In genomic region chr11:96354376-96354775, GRCm38 (mm10) we compare ENCODE assay signal across 10 mouse cellular contexts. TPM values are rescaled to one million over a fixed set of nuclear protein-coding genes. Genes with fewer than 3 reads are reported as not detected.
A peak's percentile ranks its signal among the peaks of the same experiment; 100 is the strongest.
DNase-seq lines count a peak whose midpoint lies in the region; ATAC-seq and TF ChIP-seq lines count a peak whose summit lies in the region.
"Had no signal": no experiment of that assay in that cellular context is flagged by ENCODE, and none has a peak within 500 bp of the region (broad histone marks: within the 10 kb centered on the region; RNA-seq: fewer than 3 reads in every experiment).

No protein-coding gene starts in this region.

- peaks cover 45% of the 10 kb centered on the region for H3K4me1 ChIP-seq in heart, embryonic 10.5 days
- H3K4me1 ChIP-seq in embryonic facial prominence, embryonic 12.5 days = no peaks in the 10 kb centered on the region
- H3K4me1 ChIP-seq in intestine, postnatal 0 days (replicated peaks; ENCODE audit: control insufficient read depth, insufficient read depth, low read length) = 0 out of 2 replicates have a peak, but pooled peaks cover 3% of the 10 kb centered on the region

- H3K9me3 ChIP-seq in heart, embryonic 10.5 days = no peaks in the 10 kb centered on the region
- H3K9me3 ChIP-seq in embryonic facial prominence, embryonic 12.5 days = no peaks in the 10 kb centered on the region
- H3K9me3 ChIP-seq in intestine, postnatal 0 days (ENCODE audit: control insufficient read depth) = no peaks in the 10 kb centered on the region
- H3K9me3 ChIP-seq: G1E had no signal

- no peak for DNase-seq in heart, embryonic 10.5 days (ENCODE audit: low spot score)
- no peak for DNase-seq in heart, postnatal 25 days (ENCODE audit: low spot score)
- DNase-seq in lung, postnatal 10 days = peak; percentile 65
- DNase-seq in frontal cortex, postnatal 36 days (ENCODE audit: low spot score in 2 of 2) = no peak
- DNase-seq in left cerebral cortex, adult 2 months (ENCODE audit: extremely low spot score in 1 of 2, low spot score in 2 of 2) = no peak
- DNase-seq in gastrocnemius, postnatal 10 days = no peak

- H3K27me3 ChIP-seq in heart, embryonic 10.5 days (ENCODE audit: insufficient read depth, poor library complexity, severe bottlenecking) = peaks cover 87% of the 10 kb centered on the region
- peaks cover 84% of the 10 kb centered on the region for H3K27me3 ChIP-seq in embryonic facial prominence, embryonic 12.5 days
- H3K27me3 ChIP-seq in intestine, postnatal 0 days (replicated peaks; ENCODE audit: control insufficient read depth, insufficient read depth, low read length) = peaks cover 24% of the 10 kb centered on the region

- peak overlapping the region; percentile 95 for H3K27ac ChIP-seq in heart, embryonic 10.5 days
- no peak overlapping the region for H3K27ac ChIP-seq in embryonic facial prominence, embryonic 12.5 days
- peak overlapping the region; percentile 41; the same call in 1 of the 2 replicates for H3K27ac ChIP-seq in intestine, postnatal 0 days (ENCODE audit: low read depth, low read length)
- no peak overlapping the region for H3K27ac ChIP-seq in left cerebral cortex, adult 2 months

- ATAC-seq in embryonic facial prominence, embryonic 12.5 days (ENCODE audit: insufficient number of reproducible peaks, insufficient read depth, low FRiP score, low TSS enrichment) = no peak
- no peak for ATAC-seq in intestine, postnatal 0 days

- H3K4me3 ChIP-seq in heart, embryonic 10.5 days = peak overlapping the region; percentile 78
- H3K4me3 ChIP-seq in embryonic facial prominence, embryonic 12.5 days = peak overlapping the region; percentile 23
- peak overlapping the region; percentile 58 for H3K4me3 ChIP-seq in intestine, postnatal 0 days (ENCODE audit: low read depth, low read length)
- H3K4me3 ChIP-seq in left cerebral cortex, adult 2 months = no peak overlapping the region

- intact Hi-C loops in heart, postnatal 25 days (cut with DNase I) = loop anchor here (5.0 kb wide), 1 partner anchor 37 kb away; the partner anchor contains the start of gene Hoxb4
- intact Hi-C loops in left cerebral cortex, adult 2 months (cut with DNase I) = loop anchor here (5.0 kb wide), 2 partner anchors 37 to 342 kb away; partner anchors contain the start of gene Hoxb4

- H3K9ac ChIP-seq in embryonic facial prominence, embryonic 12.5 days = peak overlapping the region; percentile 50; the same call in 1 of the 2 replicates
- peak overlapping the region; percentile 84 for H3K9ac ChIP-seq in intestine, postnatal 0 days (ENCODE audit: low read depth, low read length)

- no peak for TF ChIP-seq CTCF in intestine, postnatal 0 days (IDR thresholded peaks at IDR 0.05; ENCODE audit: low read depth)
- no peak for TF ChIP-seq CTCF in left cerebral cortex, adult 2 months (IDR thresholded peaks at IDR 0.05)

- H3K4me2 ChIP-seq in embryonic facial prominence, embryonic 12.5 days (replicated peaks) = peak overlapping the region; percentile 42
- peak overlapping the region; percentile 63 for H3K4me2 ChIP-seq in intestine, postnatal 0 days (replicated peaks; ENCODE audit: low read depth)

- H3K36me3 ChIP-seq in heart, embryonic 10.5 days = no peaks in the 10 kb centered on the region
- H3K36me3 ChIP-seq in embryonic facial prominence, embryonic 12.5 days = no peaks in the 10 kb centered on the region
- no peaks in the 10 kb centered on the region for H3K36me3 ChIP-seq in intestine, postnatal 0 days (ENCODE audit: control insufficient read depth, insufficient read depth)
- H3K36me3 ChIP-seq: G1E had no signal

- WGBS in heart, embryonic 10.5 days = 1% methylated on average over 25 of the region's 25 CpGs
- WGBS in embryonic facial prominence, embryonic 12.5 days = 1% methylated on average over 25 of the region's 25 CpGs
- WGBS in intestine, postnatal 0 days = 10% methylated on average over 25 of the region's 25 CpGs

RNA-seq across cellular contexts. Expression of gene Hoxb2, which starts 4.1 kb away (rescaled TPM):
- polyA plus RNA-seq in heart, embryonic 10.5 days (2016; fragmentation: Nextera tagmentation; extraction: Ambion mirVana) = 5.7 and 27.6 TPM in 2 replicates
- 1 to 10 TPM in 1 of 2 experiments, under 1 TPM in 1; 0.81 to 1.3 TPM for total RNA-seq in heart, postnatal 25 days (2021)
- 3.9 and 6.5 TPM in 2 replicates for polyA plus RNA-seq in embryonic facial prominence, embryonic 12.5 days (2016; fragmentation: Nextera tagmentation; extraction: Ambion mirVana)
- polyA plus RNA-seq in intestine, postnatal 0 days (2015; fragmentation: Nextera tagmentation; extraction: Ambion mirVana) = 8.4 and 9.4 TPM in 2 replicates
- not detected for total RNA-seq in left cerebral cortex, adult 2 months (2021)
- total RNA-seq in gastrocnemius, postnatal 10 days (2021) = 1 to 10 TPM in 1 of 2 experiments, under 1 TPM in 1; 0.66 to 1.3 TPM
- polyA plus RNA-seq: G1E had no signal

RNA-seq across cellular contexts. Expression of gene Hoxb1, which starts 11.2 kb away (rescaled TPM):
- 0.20 and 3.3 TPM in 2 replicates for polyA plus RNA-seq in heart, embryonic 10.5 days (2016; fragmentation: Nextera tagmentation; extraction: Ambion mirVana)
- not detected for total RNA-seq in heart, postnatal 25 days (2021)
- 0.08 and 0.18 TPM in 2 replicates for polyA plus RNA-seq in embryonic facial prominence, embryonic 12.5 days (2016; fragmentation: Nextera tagmentation; extraction: Ambion mirVana)
- not detected in 2 replicates for polyA plus RNA-seq in intestine, postnatal 0 days (2015; fragmentation: Nextera tagmentation; extraction: Ambion mirVana)
- total RNA-seq in left cerebral cortex, adult 2 months (2021) = not detected
- total RNA-seq in gastrocnemius, postnatal 10 days (2021) = not detected
- total RNA-seq: heart, postnatal 10 days had no signal
- polyA plus RNA-seq: G1E had no signal

RNA-seq across cellular contexts. Expression of gene Hoxb3, which starts 31.2 kb away (rescaled TPM):
- 0.42 and 1.8 TPM in 2 replicates for polyA plus RNA-seq in heart, embryonic 10.5 days (2016; fragmentation: Nextera tagmentation; extraction: Ambion mirVana)
- under 1 TPM; 0.36 to 0.45 TPM for total RNA-seq in heart, postnatal 25 days (2021)
- 0.53 and 0.87 TPM in 2 replicates for polyA plus RNA-seq in embryonic facial prominence, embryonic 12.5 days (2016; fragmentation: Nextera tagmentation; extraction: Ambion mirVana)
- 1.1 and 1.3 TPM in 2 replicates for polyA plus RNA-seq in intestine, postnatal 0 days (2015; fragmentation: Nextera tagmentation; extraction: Ambion mirVana)
- total RNA-seq in left cerebral cortex, adult 2 months (2021) = not detected
- total RNA-seq in gastrocnemius, postnatal 10 days (2021) = 1 to 10 TPM in 1 of 2 experiments, under 1 TPM in 1; 0.89 to 1.6 TPM

RNA-seq across cellular contexts. Expression of gene Hoxb4, which starts 36.3 kb away (rescaled TPM):
- polyA plus RNA-seq in heart, embryonic 10.5 days (2016; fragmentation: Nextera tagmentation; extraction: Ambion mirVana) = 0.31 and 2.0 TPM in 2 replicates
- total RNA-seq in heart, postnatal 25 days (2021) = under 1 TPM; 0.57 to 0.59 TPM
- 0.22 TPM in 1 of 2 replicates, not detected in the other for polyA plus RNA-seq in embryonic facial prominence, embryonic 12.5 days (2016; fragmentation: Nextera tagmentation; extraction: Ambion mirVana)
- 1.1 and 1.5 TPM in 2 replicates for polyA plus RNA-seq in intestine, postnatal 0 days (2015; fragmentation: Nextera tagmentation; extraction: Ambion mirVana)
- total RNA-seq in left cerebral cortex, adult 2 months (2021) = not detected
- 1 to 10 TPM in 1 of 2 experiments, under 1 TPM in 1; 0.45 to 1.1 TPM for total RNA-seq in gastrocnemius, postnatal 10 days (2021)
- total RNA-seq: G1E had no signal

RNA-seq across cellular contexts. Expression of gene Hoxb5, which starts 51.2 kb away (rescaled TPM):
- polyA plus RNA-seq in heart, embryonic 10.5 days (2016; fragmentation: Nextera tagmentation; extraction: Ambion mirVana) = 1.0 and 5.2 TPM in 2 replicates
- total RNA-seq in heart, postnatal 25 days (2021) = under 1 TPM; 0.10 to 0.14 TPM
- 0.38 TPM in 1 of 2 replicates, not detected in the other for polyA plus RNA-seq in embryonic facial prominence, embryonic 12.5 days (2016; fragmentation: Nextera tagmentation; extraction: Ambion mirVana)
- 14.7 and 15.8 TPM in 2 replicates for polyA plus RNA-seq in intestine, postnatal 0 days (2015; fragmentation: Nextera tagmentation; extraction: Ambion mirVana)
- not detected for total RNA-seq in left cerebral cortex, adult 2 months (2021)
- total RNA-seq in gastrocnemius, postnatal 10 days (2021) = 1 to 10 TPM in 1 of 2 experiments, under 1 TPM in 1; 0.89 to 1.3 TPM

Comparison
In these comparisons a context has a peak if more than half of its experiments do, and no peak if none do; other contexts are left out.
1. H3K27ac ChIP-seq: peak in heart, embryonic 10.5 days (single experiment) and intestine, postnatal 0 days (single experiment); none in embryonic facial prominence, embryonic 12.5 days (single experiment) and left cerebral cortex, adult 2 months (single experiment).